In genomic region chr2:44504273-44504672, GRCm38 (mm10) we compare ENCODE assay signal across 10 mouse cellular contexts.
DNase-seq lines count a peak whose midpoint lies in the region; ATAC-seq lines count a peak whose summit lies in the region.
"Had no signal": no experiment of that assay in that cellular context is flagged by ENCODE, and none has a peak within 500 bp of the region (broad histone marks: within the 10 kb centered on the region; RNA-seq: fewer than 3 reads in every experiment).

No protein-coding gene starts in this region.

- no peak for ATAC-seq in frontal cortex, adult (ENCODE audit: low TSS enrichment)
- ATAC-seq: midbrain, embryonic 13.5 days had no signal

- peak; percentile 18 to 39 for DNase-seq in adrenal gland, adult (ENCODE audit: inconsistent age in 2 of 2, low spot score in 1 of 2)
- no peak for DNase-seq in adrenal gland, postnatal 4 days (ENCODE audit: low spot score in 2 of 2)
- DNase-seq in right cerebral cortex, postnatal 14 days: peak; percentile 10
- DNase-seq in right cerebral cortex, adult 2 months (ENCODE audit: low spot score in 2 of 2): no peak
- DNase-seq in kidney, postnatal 10 days: peak; percentile 76
- DNase-seq in thymus, postnatal 10 days (ENCODE audit: low spot score in 2 of 2): no peak
- no peak for DNase-seq in B cell, adult 2 months
- DNase-seq: layer of hippocampus, adult 9-11 months had no signal

Comparison
In these comparisons a context has a peak if more than half of its experiments do, and no peak if none do; other contexts are left out.
1. DNase-seq: peak in adrenal gland, adult (2 of 2), right cerebral cortex, postnatal 14 days (single experiment) and kidney, postnatal 10 days (single experiment); none in adrenal gland, postnatal 4 days (0 of 2), right cerebral cortex, adult 2 months (0 of 2), thymus, postnatal 10 days (0 of 2) and B cell, adult 2 months (0 of 2).